Mouse (Mus musculus) testis, adult 2 months (tissue): ENCODE measurements around the gene Bet1.

Source experiments
- CTCF ChIP-seq: fragments of 200-500 bp; IDR thresholded peaks from 2 replicates; pipeline ENCODE4 v1.5.1; 2012; ENCODE audit warnings: low read depth, mild to moderate bottlenecking, inconsistent platforms, low read length, moderate library complexity; ENCODE audit not compliant: control insufficient read depth, insufficient read depth, insufficient replicate concordance
- POLR2A ChIP-seq: fragments of 200-500 bp; IDR thresholded peaks from 2 replicates; pipeline ENCODE4 v1.6.1; 2012; ENCODE audit warnings: low read depth, mild to moderate bottlenecking, inconsistent platforms, low read length, moderate library complexity; ENCODE audit not compliant: control insufficient read depth

- no peak for TF ChIP-seq CTCF
- TF ChIP-seq POLR2A: no peak
These were observed 32.4 kb downstream of the Bet1 start for GRCm38 (mm10) chr6:4054387-4054786.
